Mouse (Mus musculus) heart, adult 2 months (tissue): ENCODE results near the gene Xrra1.

Experiments used
- CTCF ChIP-seq: fragments of 200-600 bp; IDR thresholded peaks from 2 replicates; pipeline ENCODE4 v1.8.1; 2022; ENCODE audit warnings: antibody characterized with exemption, mild to moderate bottlenecking, moderate library complexity
- EP300 ChIP-seq: fragments of 200-500 bp; IDR thresholded peaks from 2 replicates; pipeline ENCODE4 v1.6.1; 2011; ENCODE audit warnings: low read depth, low read length, control low read depth; ENCODE audit not compliant: insufficient read depth
- POLR2A ChIP-seq: fragments of 200-500 bp; IDR thresholded peaks from 2 replicates; pipeline ENCODE4 v1.6.1; 2011; ENCODE audit warnings: mild to moderate bottlenecking, low read depth, low read length, control low read depth; ENCODE audit not compliant: insufficient read depth

DNA sequence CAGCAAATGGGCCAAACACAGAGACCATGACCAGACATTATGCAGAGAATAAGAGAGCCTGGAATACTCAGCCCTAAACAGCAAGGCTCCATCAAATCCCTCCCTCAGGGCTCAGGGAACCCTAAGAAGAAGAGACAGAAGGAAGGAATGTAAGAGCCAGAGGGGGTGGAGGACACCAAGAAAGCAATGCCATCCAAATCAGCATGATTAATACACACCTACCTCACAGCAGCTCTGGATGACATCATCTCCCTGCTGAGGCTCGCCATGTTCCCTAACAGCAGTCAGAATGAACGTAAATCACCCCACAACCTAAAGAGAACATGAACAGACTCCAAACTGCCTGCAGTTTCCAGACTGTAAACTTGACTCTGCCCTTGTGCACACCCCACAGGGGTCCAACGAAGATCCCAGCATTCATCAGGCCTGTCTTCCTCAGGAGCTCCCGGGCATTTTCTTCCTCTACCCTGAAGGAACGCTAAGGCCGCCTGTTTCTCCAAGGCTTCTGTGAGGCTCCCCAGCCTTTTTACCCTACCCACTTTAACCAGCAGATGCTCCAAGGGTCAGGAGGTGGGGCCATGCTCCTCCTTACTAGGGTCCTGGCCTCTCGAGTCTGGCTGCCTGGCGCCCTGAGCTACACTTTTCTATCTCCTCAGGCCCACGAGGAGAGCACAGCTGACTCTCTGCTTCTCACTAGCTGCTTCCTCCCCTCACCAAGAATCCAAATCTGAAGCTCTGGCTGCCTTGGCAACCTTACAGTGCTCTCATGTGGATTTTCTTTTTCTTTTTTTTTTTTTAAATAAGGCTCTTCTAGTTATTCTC is 106.3 kb downstream of the Xrra1 start:
- no peak for TF ChIP-seq CTCF
- TF ChIP-seq EP300, result no peak
- no peak for TF ChIP-seq POLR2A
